Mouse (Mus musculus) right cerebral cortex, postnatal 4 days (tissue): ENCODE results near the gene Marc2.

Source experiments
- DNase-seq: peaks from one replicate; pipeline ENCODE4 v3.0.0-alpha.2; 2022

Marc2 gene

DNA sequence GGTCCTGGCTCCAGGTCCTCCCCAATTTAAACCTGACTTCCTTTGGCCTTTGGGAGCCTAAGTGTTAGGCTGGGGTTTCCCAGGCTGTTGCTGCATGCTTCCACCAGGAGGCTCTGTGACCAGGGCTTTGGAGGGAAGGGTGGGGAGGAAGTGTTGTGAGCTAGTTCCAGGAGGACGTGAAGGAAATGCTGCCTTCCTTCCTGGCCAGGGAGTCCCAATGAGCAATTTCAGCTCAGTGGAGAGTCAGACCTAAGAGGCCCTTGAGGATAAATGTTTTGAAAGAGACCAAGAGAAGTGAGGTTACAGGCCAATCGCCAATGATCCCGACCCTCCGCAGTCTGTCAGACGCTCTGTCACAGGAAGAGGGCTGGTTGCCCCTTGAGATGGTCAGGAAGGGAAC is 7.1 kb upstream of the Marc2 start:
- peak; percentile 65 for DNase-seq

DNA sequence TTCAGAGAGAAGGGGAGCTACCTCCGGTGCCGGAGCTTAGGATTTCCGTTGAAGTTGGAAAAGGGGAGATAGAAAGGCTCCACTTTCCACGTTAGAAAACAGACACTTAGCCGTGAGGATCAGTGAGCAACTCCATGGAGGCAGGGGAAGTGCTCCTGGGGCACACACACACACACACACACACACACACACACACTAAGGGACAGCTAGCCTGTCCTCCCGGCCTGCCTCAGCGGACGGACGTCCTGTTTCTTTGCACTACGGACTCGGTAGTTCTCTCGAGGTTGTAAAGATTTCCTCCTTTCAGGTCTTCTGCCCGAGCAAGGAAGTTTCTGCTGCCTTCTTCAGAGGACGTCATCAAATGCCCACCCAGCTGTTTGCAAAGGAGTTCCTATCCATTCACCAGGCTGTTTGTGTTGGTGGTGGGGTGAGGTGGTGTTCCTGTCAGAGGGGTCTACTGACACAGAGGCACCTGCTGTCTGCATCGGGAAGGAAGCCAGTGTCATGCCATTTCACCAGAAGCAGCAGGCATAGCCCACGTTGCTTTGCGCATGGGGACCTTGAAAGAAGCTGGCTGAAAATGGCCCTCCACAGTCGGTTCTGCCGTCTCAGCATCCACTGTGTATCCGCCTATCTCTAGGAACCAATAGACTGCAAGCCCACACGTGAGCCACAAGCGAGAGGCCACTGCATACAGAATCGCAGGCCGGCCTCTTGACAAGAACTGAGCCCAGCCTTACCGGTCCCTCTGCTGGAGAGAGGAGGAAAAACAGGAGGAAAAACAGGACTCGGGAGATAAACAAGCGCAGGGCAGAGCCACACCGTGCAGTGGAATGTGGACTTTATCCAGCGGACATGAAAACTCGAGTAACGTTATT is 5.7 kb upstream of the Marc2 start:
- DNase-seq, result peak; percentile 59

DNA sequence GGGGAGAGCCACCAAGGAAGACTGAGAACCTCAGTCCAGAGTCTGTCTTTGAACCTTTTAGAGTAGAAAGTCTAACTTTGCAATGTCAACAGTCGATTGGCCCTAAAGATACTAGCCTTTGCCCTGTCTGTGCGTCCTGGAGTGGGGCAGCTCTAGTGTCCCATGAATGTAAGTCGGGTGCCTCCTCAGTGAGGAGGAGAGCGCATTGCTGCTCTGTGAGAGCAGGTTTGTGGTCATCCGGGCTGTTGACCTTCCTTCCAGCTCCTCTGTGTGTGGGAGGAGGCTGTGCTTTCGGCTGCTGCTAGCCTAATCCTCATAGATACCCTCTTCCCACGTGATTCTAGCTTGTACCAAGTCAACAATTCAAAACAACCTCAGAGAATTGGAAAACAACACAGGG is 4.9 kb upstream of the Marc2 start:
- DNase-seq, result no peak

DNA sequence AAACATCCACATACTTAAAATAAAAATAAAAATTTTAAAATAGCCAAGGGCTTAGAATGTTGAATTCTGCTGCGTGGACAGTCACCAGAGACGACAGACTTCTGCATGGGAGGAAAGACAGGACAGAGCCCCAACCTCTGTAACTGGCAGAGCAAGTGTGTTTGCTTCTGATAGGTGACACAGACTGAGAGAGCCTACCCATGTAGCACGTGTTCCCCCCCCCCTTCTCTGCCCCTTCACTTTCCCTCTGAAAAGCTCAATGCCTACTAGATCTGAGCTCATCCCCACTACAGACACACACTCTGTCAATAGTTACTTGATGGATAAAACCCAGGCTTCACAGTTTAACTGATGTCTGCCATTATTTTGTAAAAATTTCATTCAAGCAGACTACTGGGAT is 722 bp upstream of the Marc2 start:
- no peak for DNase-seq

DNA sequence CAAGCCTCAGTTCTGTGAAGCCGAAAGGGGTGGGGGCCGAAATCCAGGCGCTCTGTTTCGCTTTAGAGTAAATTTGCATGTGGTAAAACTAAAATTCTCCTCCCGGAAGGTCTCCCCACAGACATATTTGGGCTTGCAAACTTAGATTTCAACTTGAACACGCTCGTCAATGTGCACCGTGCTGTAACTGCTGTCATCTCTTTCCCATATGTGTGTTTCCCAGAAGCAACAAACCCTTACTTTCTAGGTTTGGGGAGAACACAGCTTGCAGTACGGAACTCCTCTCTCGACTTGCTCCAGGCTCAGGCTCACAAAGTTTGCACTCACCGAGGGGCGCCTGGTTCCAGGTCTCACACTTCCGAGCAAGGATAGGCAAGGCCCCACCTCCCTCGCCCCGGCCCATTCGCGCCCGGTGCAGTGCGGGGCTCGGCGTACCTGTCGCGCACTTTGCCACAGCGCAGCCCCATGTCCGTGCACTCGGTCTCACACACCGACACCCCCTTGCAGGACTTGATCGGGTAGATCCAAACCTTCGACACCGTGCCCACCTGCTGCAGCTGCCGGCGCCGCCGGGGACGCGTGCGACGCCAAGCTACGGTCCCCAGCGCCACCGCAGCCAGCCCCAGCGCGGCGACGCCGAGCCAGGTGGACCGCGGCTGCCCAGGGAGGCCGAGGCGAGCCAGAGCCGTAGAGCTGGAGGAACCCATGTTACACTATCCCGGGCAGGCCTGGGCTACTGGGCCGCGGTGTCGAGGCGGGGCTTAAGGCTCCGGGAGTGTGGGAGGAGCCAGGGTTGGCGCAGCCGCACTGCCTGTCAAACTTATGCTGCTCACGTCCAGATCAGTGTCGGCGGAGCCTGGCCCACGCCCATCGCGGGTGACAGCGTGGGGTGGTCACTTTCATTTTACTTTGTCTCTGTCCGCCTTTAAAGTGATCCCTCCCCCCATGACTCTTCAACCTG is 860 bp downstream of the Marc2 start:
- DNase-seq, result peak; percentile 74

DNA sequence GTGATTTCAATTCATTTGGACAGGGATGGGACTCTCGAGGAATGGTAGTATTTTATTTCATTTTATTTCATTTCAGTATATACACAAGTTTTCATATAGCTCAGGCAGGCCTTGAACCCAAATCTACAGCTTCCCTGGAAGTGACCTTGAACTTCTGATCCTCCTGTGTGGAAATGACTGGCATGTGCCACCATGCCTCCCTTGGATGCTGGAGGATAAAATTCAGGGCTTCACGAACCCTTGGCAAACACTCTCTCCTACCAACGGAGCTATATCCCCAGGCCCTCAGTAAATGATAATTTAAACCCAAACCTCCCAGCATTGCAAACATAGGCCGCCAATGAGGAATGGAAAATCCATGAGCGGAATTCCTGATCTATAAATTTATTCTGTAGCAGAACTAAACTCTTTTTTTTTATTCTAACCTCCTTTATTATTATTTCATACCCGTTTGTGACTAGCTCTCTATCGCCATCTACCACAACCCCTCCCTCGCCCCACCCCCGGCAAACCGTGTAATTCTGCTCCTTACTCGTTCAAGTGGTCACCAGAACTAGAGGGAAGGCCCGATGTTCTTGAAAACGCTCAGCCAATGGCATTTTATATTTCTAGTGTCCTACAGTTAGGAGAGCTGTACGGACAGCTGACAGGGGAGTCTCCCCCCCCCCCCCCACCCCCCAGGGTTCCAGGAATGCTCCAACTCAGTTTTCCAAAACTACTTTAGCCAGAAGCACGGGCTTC is 1.8 kb downstream of the Marc2 start:
- no peak for DNase-seq

DNA sequence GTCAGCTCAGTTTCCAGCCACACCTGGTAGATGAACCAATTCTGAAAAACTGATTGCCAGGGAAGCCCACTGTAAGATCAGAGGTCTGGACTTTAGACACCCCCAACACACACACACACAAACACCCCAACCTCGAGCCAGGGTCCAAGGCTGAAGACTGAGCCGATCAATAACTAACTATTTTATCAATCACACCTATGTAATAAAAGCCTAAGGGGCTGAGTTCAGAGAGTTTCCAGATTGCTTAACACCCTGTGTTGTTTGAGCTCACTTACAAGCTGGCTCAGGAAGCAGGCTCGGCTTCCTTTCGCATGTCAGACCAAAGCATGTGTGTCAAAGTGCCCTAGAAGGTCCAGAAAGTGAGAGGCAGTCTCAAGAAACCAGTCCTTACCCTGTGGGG is 8.6 kb downstream of the Marc2 start:
- DNase-seq, result no peak

DNA sequence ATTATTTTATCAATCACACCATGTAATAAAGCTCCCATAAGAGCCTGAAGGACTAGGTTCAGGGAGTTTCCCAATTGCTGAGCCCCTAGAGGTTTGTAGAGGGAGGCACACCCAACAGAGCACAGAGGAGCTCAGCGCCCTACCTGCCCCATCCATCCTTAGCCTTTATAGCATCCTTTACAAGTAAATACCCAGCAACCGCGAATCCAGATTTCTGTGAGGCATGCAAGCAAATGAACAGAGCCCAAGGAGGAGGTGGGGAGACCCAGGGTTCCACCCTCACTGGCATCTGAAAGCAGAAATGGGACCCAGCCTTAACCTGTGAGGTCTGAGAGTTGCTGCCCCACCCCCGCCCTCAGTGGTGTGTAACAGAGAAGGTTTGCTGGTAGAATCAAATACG is 9.9 kb downstream of the Marc2 start:
- DNase-seq, result no peak

DNA sequence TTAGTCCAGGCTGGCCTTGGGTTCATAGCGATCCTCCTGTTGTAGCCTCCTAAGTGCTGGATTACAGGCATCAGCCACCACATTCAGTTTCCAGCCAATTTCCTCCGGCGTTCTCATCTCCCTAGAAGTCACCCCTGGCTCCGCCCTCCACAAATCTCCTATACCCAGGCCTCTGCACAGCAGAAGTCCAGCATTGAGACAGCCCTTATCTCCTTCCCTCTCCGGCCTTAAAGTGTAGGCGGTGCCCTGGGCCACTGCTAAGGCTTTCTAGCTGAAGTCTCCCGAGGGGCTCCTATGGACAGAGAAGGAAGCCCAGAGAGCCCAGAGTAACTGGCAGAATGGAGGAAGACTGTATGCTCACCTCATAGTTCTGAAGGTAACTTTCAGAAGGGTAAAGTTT is 12.8 kb downstream of the Marc2 start:
- DNase-seq, result no peak

DNA sequence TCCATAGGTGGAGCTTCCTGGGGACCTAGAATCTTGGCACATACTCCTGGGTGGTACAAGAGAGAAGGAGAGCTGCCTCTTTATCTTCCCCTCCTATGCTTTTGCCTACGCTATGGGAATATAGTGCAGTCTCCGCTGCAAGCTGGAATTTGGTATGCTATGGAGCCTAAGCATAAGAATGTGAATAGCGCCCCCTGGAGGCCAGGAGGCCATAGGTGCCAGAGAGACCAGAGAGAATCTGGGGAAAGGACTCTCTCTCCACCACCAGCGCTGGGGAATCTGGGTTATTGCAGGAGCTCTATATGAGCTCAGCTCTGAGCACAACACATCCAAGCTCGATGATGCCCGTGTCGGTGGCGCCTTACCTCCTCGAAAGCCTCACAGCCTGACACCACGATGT is 14.0 kb downstream of the Marc2 start:
- no peak for DNase-seq

DNA sequence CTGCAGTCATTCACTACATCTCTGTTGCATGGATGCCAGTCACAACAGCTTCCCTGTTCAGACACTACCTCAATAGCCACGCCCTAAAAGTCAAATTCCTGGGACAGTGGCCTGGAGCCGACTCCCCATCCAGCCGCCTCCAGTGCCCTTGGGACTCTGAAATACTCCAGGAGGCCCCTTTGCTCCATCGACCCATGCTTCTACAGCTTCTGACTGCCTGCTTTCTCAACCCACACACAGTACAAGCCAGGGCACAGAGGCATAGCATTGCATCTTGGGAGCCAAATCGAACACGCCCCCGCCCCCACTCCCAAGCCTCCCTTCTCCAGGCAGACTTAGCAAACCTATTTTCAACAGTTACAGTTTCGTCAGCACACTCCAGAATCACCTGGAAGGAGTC is 16.4 kb downstream of the Marc2 start:
- no peak for DNase-seq

DNA sequence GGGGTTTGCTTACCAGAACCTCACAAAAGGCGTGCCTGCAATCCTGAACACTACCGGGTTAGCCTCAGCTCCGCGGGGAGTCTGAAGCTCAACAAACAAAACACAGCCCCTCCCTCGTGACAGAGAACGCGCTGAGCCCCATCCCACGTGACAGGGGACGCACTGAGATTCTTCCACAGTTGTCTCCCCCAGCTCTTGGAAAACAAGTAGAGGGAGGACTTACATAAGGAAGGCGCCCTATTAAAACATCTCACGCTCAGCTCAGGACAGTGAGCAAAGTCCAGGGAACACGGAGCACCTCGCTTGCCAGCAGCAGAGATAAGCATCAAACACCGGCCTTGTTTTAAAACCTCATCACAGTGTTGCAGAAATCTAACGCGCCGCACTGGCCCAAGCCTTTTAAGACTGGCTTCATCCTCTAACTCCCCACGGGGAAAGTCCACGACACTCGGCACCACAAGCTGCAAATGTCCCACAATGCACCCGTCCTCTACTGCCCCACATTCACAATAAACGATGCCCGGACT is 19.0 kb downstream of the Marc2 start:
- no peak for DNase-seq

DNA sequence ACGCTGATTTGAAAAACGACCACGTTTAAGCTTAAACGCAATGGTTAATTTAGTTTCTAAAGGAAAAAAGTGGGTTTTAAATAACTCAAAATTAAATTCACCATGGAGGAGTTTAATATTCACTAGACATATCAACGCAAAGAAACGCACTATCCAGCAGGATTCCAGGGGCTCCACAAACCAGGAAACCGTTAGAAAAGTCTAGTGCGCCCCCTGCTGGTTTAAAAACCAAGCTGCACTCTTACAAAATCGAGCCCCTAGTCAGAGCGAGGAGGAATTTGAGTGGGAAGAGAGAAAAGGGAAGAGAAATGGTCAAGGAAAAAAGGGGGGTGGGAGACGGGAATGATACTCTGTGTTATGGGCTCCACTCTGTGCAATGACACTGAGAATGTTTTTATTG is 21.2 kb downstream of the Marc2 start:
- peak; percentile 67 for DNase-seq

DNA sequence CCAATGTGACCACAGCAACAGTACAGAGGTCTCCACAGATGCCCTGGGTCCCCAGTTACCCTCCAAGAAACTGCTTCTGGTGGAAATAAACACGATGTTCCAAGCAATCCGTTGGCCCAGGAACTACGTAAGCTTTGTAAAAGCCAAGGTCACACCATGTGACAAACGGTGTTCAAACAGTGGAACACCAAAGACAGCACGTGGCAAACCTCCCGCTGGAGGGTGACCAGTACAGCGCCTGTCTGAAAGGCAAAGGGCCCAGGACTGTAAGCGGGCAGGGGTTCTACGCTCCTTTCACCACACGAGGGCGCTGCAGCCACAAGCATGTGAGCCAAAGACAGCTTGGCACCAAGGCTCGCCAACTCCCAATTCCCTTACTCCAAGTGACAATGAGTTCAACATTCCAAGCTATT is 21.8 kb downstream of the Marc2 start:
- peak; percentile 96 for DNase-seq

DNA sequence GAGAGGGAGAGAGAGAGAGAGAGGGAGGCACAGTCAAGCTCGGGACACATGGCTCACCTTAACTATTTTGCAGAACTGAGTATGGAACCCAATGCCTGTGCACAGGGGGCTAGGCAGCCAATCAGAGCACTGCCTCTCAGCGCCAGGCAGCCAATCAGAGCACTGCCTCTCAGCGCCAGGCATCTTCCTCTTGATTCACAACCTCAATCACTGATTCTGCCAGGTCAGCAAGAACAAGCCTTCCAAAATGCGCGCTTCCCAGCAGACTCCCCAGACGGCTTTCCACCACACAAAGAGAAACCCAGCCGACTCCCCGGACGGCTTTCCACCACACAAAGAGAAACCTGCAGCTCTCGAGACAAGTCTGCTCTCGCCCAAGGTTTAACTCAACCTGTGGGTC is 23.6 kb downstream of the Marc2 start:
- peak; percentile 52 for DNase-seq

DNA sequence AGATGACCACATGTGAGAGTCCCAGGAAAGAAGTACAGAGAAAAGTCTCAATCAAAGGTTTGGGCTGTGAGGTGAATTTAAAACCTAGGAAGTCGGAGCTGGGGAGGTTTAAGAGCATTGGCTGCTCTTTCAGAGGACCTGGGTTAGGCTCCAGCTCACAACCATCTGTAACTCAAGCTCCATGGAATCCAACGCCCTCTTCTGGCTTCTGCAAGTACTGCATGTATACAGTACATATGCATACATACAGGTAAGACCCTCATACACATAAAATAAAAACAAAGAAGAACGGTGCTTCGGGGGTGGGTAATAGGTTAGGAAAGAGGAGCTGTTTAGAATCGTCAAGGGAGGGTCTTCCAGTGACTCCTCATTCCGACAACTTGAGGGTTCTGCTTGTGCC is 28.5 kb downstream of the Marc2 start:
- DNase-seq, result no peak

DNA sequence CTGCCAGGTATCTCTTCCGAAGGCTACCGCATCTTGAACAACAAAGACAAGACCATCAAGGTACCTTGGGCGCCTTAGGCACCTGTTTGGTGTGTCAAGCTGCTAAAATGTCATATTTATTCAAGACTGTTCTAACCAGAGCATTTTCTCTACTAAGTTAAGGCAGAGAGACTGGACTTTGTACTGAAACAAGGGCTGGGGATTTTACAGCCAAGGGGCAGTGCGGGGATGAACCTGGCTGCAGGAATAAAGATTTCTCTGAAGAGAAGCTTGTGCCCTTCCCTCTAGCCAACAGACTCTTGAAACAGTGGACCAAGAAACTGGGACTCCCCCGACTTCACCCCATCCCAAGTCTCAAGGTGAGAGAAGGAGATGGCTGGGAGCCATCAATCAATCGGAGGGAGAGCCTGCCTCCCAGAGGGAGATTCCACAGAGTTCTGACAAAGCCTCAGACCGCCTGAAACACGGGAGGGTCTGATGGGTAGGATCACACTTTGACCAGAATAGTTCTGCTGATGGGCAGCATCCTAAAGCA is 34.5 kb downstream of the Marc2 start:
- DNase-seq, result no peak

DNA sequence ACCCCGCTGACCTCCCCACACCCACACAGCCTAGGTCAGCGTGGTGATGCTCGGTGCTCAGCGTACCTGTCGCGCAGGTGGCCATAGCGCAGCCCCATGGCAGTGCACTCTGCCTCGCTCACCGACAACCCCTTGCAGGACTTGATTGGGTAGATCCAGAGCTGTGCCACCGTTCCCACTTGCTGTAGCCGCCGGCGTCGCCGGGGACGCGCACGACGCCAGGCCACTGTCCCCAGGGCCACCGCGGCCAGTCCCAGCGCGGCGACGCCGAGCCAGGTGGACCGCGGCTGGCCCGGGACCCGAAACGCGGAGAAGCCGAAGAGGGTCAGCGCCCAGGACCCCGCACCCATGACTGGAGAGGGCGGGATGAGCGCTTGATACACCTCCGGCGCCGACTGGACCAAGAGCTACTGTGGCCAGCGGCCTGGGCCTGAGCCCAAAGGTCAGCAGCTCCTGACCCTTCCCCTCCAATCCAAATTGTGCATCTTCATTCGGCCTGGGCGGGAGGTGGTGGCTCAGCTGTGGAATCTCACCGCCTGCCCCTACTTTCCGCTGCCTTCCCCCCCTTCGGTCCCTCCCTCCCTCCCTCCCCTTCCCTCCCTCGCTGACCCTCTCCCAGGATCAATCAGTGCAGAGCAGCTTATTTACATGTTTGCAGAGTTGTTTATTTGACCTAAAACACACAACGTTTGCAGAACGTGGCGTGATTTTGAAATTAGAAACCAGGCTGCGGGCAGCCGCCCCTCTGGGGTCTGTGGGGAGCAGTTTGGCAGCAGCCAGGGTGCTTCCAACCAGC is 35.3 kb downstream of the Marc2 start, which contains the start of gene Marc1:
TSS of gene Marc1 (minus strand) at position 534 of the 796 bp plus-strand sequence.
- DNase-seq, result no peak

DNA sequence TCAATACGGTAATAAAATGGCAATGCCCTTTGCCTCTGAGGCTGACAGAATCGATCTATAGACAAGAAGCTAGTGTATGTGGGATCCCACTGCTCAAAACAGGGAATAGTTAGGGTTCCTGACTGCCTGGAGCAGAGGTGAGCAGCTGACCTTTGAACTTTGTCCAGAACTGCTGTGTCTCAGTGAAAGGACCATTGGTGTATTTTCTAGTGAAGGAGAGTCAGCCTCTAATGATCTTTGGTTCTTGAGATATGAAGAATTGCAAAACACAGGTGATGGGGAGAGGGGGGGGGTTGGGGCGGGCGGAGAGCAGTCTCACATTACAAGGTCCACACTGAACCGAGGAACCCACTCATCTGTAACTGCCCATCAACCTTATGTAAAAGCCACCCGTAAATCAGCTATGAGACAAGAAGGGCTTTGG is 36.7 kb downstream of the Marc2 start:
- no peak for DNase-seq

DNA sequence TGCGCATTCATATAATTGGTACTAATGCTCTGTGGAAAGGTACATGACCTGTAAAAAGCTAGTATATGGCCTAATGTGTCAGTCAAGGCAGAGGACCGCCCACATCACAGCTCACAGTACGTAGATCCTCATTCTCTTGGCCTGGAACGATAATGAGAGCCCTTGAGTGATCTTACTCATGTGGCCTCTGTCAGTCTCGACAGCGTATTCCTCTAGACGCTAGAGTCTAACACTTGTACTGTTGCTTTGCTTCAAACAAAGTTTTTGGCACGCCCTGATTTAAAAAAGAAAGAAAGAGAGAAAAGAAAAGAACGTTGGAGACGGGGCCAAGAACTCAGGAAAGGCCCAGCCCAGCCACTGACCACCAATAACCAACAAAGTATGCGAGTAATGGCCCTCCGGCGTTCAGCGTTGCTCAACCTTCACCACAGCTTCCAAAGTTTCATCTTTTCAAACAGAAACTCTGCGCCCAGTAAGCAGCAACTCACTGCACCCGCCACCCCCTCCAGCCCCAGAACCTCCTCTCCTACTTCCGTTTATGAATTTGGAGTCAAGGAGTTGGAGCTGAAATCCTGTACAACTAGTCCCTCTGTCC is 37.7 kb downstream of the Marc2 start:
- DNase-seq, result no peak
